Mouse (Mus musculus): ENCODE results near the gene 4932429P05Rik.

The 4932429P05Rik gene

GRCm38 (mm10) chrX:89751968-89752367 is at the start of gene 4932429P05Rik:
TSS of gene 4932429P05Rik (plus strand) at chrX:89752268.
- DNase-seq: no peak

All from thymus, postnatal 14 days (tissue).